Mouse (Mus musculus) heart, embryonic 11.5 days (tissue): ENCODE data around the gene Meaf6. TPM values are rescaled to one million over a fixed set of nuclear protein-coding genes. Genes with fewer than 3 reads are reported as not detected.

Experiments used
- polyA plus RNA-seq: library from polyadenylated mRNA; unstranded; fragments of >200 nt; fragmentation: Nextera tagmentation; extraction: Ambion mirVana; gene quantifications from 2 replicates; pipeline ENCODE4 v1.2.1, GENCODE M21; 2014

The Meaf6 gene
- polyA plus RNA-seq, 1 experiment from 2014 or later: 55.4 TPM

Other genes with a start within 250 kb of the Meaf6 start
- gene Yrdc, start 234.5 kb upstream of the Meaf6 start, polyA plus RNA-seq: 25.4 and 28.0 TPM in 2 replicates
- 41.4 and 46.3 TPM in 2 replicates for gene 1110065P20Rik, start 233.9 kb upstream of the Meaf6 start, polyA plus RNA-seq
- 0.13 and 0.21 TPM in 2 replicates for gene Maneal, start 223.0 kb upstream of the Meaf6 start, polyA plus RNA-seq
- gene Epha10, start 204.2 kb upstream of the Meaf6 start, polyA plus RNA-seq: not detected in 2 replicates
- 3.2 and 5.4 TPM in 2 replicates for gene 9930104L06Rik, start 148.1 kb upstream of the Meaf6 start, polyA plus RNA-seq
- gene Cdca8, start 145.8 kb upstream of the Meaf6 start, polyA plus RNA-seq: 131 and 136 TPM in 2 replicates
- 6.9 and 10.4 TPM in 2 replicates for gene Rspo1, start 98.7 kb upstream of the Meaf6 start, polyA plus RNA-seq
- 61.9 and 65.9 TPM in 2 replicates for gene Gnl2, start 68.5 kb upstream of the Meaf6 start, polyA plus RNA-seq
- 0.14 and 0.20 TPM in 2 replicates for gene Dnali1, start 19.4 kb upstream of the Meaf6 start, polyA plus RNA-seq
- 20.6 and 20.8 TPM in 2 replicates for gene Snip1, start 18.5 kb upstream of the Meaf6 start, polyA plus RNA-seq
- 1.1 TPM in 2 replicates for gene Zc3h12a, start 42.7 kb downstream of the Meaf6 start, polyA plus RNA-seq